Mouse (Mus musculus): ENCODE results near the gene Kcp.

- no peak for TF ChIP-seq CTCF (IDR thresholded peaks at IDR 0.05; ENCODE audit: low read depth)
- TF ChIP-seq EP300 (IDR thresholded peaks at IDR 0.05; ENCODE audit: low read depth), result no peak
These were observed 40.3 kb upstream of the Kcp start for GRCm38 (mm10) chr6:29548086-29548485.
